Mouse (Mus musculus): ENCODE measurements around the gene Gm6803.
"Not testable (repeated sequence)": the region's sequence is repeated elsewhere in the genome, so short reads cannot be mapped to it uniquely, and the experiment has no call there.

Gm6803 gene

GRCm38 (mm10) chr12:88018671-88019070 lies at the start of gene Gm6803:
TSS of gene Gm6803 (minus strand) at chr12:88018771.
- CTCF ChIA-PET, POLR2A ChIA-PET: not testable (repeated sequence)

GRCm38 (mm10) chr12:88045226-88045625 lies 26.7 kb upstream of the Gm6803 start:
- CTCF ChIA-PET, POLR2A ChIA-PET: not testable (repeated sequence)

- CTCF ChIA-PET = not testable (repeated sequence)
- POLR2A ChIA-PET = interaction anchor here in 1 of 4 experiments (0.6 kb wide), 1 partner anchor 1152 kb away, joined by 4 read pairs; no protein-coding TSS in a partner anchor
Observed at GRCm38 (mm10) chr12:88039703-88040102, 21.1 kb upstream of the Gm6803 start.

- POLR2A ChIA-PET, CTCF ChIA-PET: not testable (repeated sequence)
Observed at GRCm38 (mm10) chr12:88039062-88039461, 20.5 kb upstream of the Gm6803 start.

GRCm38 (mm10) chr12:88032250-88032649 lies 13.7 kb upstream of the Gm6803 start:
- CTCF ChIA-PET, POLR2A ChIA-PET: not testable (repeated sequence)

- CTCF ChIA-PET, POLR2A ChIA-PET: not testable (repeated sequence)
Observed at GRCm38 (mm10) chr12:88026704-88027103, 8.1 kb upstream of the Gm6803 start, which contains the start of gene Gm2056. TSS of gene Gm2056 (plus strand) at chr12:88027004.

GRCm38 (mm10) chr12:88011548-88011947 lies 7.0 kb downstream of the Gm6803 start, which contains the start of gene Gm2075:
TSS of gene Gm2075 (plus strand) at chr12:88011848.
- POLR2A ChIA-PET, CTCF ChIA-PET: not testable (repeated sequence)

GRCm38 (mm10) chr12:88004118-88004517 lies 14.5 kb downstream of the Gm6803 start:
- POLR2A ChIA-PET, CTCF ChIA-PET: not testable (repeated sequence)

GRCm38 (mm10) chr12:87984000-87984399 lies 34.6 kb downstream of the Gm6803 start:
- POLR2A ChIA-PET, CTCF ChIA-PET: not testable (repeated sequence)

Data from embryonic stem cell, embryonic (primary cell).